Mouse (Mus musculus) C2C12 (cell line): ENCODE data around the gene Mgat5b. TPM values are rescaled to one million over a fixed set of nuclear protein-coding genes. Genes with fewer than 3 reads are reported as not detected.

ENCODE experiments used
- H3K27me3 ChIP-seq: one replicate; pipeline ENCODE4 v1.6.1; 2011; ENCODE audit not compliant: control insufficient read depth, insufficient read depth, insufficient read length
- H3K36me3 ChIP-seq: one replicate; pipeline ENCODE4 v1.6.1; 2011; ENCODE audit not compliant: control insufficient read depth, insufficient read depth
- H3K4me3 ChIP-seq: one replicate; pipeline ENCODE4 v1.5.1; 2011; ENCODE audit warnings: mild to moderate bottlenecking, control low read depth; ENCODE audit not compliant: poor library complexity, insufficient read depth, severe bottlenecking
- H3K79me2 ChIP-seq: one replicate; pipeline ENCODE4 v1.6.1; 2011; ENCODE audit not compliant: control insufficient read depth, insufficient read depth
- H3K79me3 ChIP-seq: one replicate; pipeline ENCODE4 v1.6.1; 2011; ENCODE audit warnings: low read depth, control low read depth
- H3ac ChIP-seq: one replicate; pipeline ENCODE3; 2011; ENCODE audit warnings: low read depth; ENCODE audit not compliant: control insufficient read depth, insufficient read length
- FOSL1 ChIP-seq: IDR thresholded peaks from one replicate; pipeline ENCODE4 v1.8.0; 2011; ENCODE audit warnings: mild to moderate bottlenecking, low read length; ENCODE audit not compliant: poor library complexity, insufficient read depth, severe bottlenecking
- MAX ChIP-seq: IDR thresholded peaks from one replicate; pipeline ENCODE4 v1.6.1; 2011; ENCODE audit warnings: mild to moderate bottlenecking, control low read depth
- MYOG ChIP-seq: IDR thresholded peaks from one replicate; pipeline ENCODE4 v1.6.1; 2011; ENCODE audit not compliant: control insufficient read depth, insufficient read length; ENCODE audit errors: extremely low read depth
- polyA plus RNA-seq: library from polyadenylated mRNA; unstranded; fragments of >200 nt; fragmentation: generic; extraction: Trizol; gene quantifications from one replicate; pipeline ENCODE4 v1.2.1, GENCODE M21; 2012; ENCODE audit warnings: missing spikeins

Mgat5b gene
- polyA plus RNA-seq, 1 experiment, result not detected

- Histone ChIP-seq H3K79me2 (no peaks in the 10 kb centered on the region), H3ac (no peak overlapping the region), H3K36me3 (no peaks in the 10 kb centered on the region), H3K79me3 (no peaks in the 10 kb centered on the region), H3K4me3 (no peak overlapping the region), H3K27me3 (peaks cover 34% of the 10 kb centered on the region)
- TF ChIP-seq MYOG (no peak), FOSL1 (no peak), MAX (no peak)
These were observed 117.1 kb downstream of the Mgat5b start for GRCm38 (mm10) chr11:117035661-117036336.

Other genes with a start within 250 kb of the Mgat5b start
- gene St6galnac1, start 143.4 kb upstream of the Mgat5b start, polyA plus RNA-seq, result not detected
- gene Mxra7, start 90.8 kb upstream of the Mgat5b start, polyA plus RNA-seq, result 70.2 TPM
- gene Mettl23, start 75.6 kb upstream of the Mgat5b start, polyA plus RNA-seq, result 15.1 TPM
- gene Jmjd6, start 75.4 kb upstream of the Mgat5b start, polyA plus RNA-seq, result 74.4 TPM
- 34.0 TPM for gene Mfsd11, start 66.4 kb upstream of the Mgat5b start, polyA plus RNA-seq
- gene Srsf2, start 65.8 kb upstream of the Mgat5b start, polyA plus RNA-seq, result 326 TPM
- gene Sec14l1, start 196.3 kb downstream of the Mgat5b start, polyA plus RNA-seq, result 41.9 TPM